Mouse (Mus musculus): Measurements from ENCODE around the gene Adpgk.

Gene Adpgk

DNA sequence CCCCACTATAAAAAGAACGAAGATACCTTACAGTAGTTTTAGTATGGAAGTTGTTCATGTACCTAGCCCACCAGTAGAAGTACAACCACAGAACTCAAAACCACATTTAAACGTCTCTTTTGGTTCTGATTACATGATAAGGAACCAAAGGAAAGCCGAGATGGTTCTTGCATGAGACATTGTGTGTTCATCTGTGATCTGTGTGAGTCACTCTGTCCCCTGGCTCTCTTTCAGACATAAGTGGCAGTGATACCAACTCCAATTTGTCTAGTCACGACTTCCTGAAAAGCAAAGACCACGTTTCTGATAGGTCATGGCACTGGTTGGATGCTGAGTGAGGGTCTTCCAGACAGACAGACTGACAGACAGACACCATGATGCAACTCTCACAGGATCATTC is 77.9 kb downstream of the Adpgk start:
- DNase-seq (ENCODE audit: extremely low read depth, low read depth): no peak

- DNase-seq (ENCODE audit: extremely low read depth, low read depth): no peak
Measured at GRCm38 (mm10) chr9:59369646-59370045, 78.3 kb downstream of the Adpgk start.
